ENCODE assay signal across 16 mouse cellular contexts in the genomic region with DNA sequence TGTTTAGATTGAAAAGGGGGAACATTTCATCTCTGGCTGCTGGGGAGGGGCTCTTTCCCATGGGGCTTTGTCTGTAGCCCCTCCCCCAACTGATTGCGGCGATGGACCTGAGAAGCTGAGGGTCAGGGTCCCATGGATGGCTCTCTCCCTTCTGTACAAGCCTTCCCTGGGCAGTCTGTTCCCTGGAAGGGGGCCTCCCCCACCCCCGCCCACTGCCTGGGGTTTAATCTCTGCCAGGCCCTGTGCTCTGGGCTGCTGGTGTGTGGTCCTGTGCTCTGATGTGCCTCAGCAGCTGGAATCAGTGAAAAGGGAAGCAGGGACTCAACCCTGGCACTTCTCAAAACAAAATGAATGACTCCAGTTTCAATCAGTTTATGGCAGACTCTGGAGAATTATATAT. TPM values are rescaled to one million over a fixed set of nuclear protein-coding genes. Genes with fewer than 3 reads are reported as not detected.
DNase-seq lines count a peak whose midpoint lies in the region; ATAC-seq and TF ChIP-seq lines count a peak whose summit lies in the region.
"Had no signal": no experiment of that assay in that cellular context is flagged by ENCODE, and none has a peak within 500 bp of the region (broad histone marks: within the 10 kb centered on the region; RNA-seq: fewer than 3 reads in every experiment).

No protein-coding gene starts in this region.

- TF ChIP-seq EP300 in stomach, postnatal 0 days (optimal IDR thresholded peaks at IDR 0.05): no peak

- no peak overlapping the region for H3K9ac ChIP-seq in stomach, embryonic 14.5 days (replicated peaks; ENCODE audit: low read depth, low read length)
- H3K9ac ChIP-seq in stomach, postnatal 0 days (ENCODE audit: low read length): no peak overlapping the region
- H3K9ac ChIP-seq in intestine, postnatal 0 days (ENCODE audit: low read depth, low read length): no peak overlapping the region
- no peak overlapping the region for H3K9ac ChIP-seq in stomach, embryonic 15.5 days
- H3K9ac ChIP-seq: heart, embryonic 15.5 days; liver, embryonic 13.5 days had no signal

- H3K36me3 ChIP-seq in stomach, embryonic 14.5 days (ENCODE audit: control insufficient read depth, insufficient read depth, low read length): no peaks in the 10 kb centered on the region
- no peaks in the 10 kb centered on the region for H3K36me3 ChIP-seq in stomach, postnatal 0 days (ENCODE audit: control insufficient read depth, insufficient read depth, low read length)
- H3K36me3 ChIP-seq in intestine, postnatal 0 days (ENCODE audit: control insufficient read depth, insufficient read depth): no peaks in the 10 kb centered on the region
- no peaks in the 10 kb centered on the region for H3K36me3 ChIP-seq in stomach, embryonic 15.5 days
- H3K36me3 ChIP-seq: heart, embryonic 15.5 days; liver, embryonic 13.5 days had no signal

- TF ChIP-seq CTCF in stomach, postnatal 0 days (IDR thresholded peaks at IDR 0.05; ENCODE audit: low read depth): no peak
- no peak for TF ChIP-seq CTCF in intestine, postnatal 0 days (IDR thresholded peaks at IDR 0.05; ENCODE audit: low read depth)

- intact Hi-C loops in heart, postnatal 10 days (cut with DNase I): no loop called here

- 3% methylated on average over 3 of the region's 3 CpGs for WGBS in stomach, embryonic 14.5 days
- 19% methylated on average over 3 of the region's 3 CpGs for WGBS in stomach, postnatal 0 days
- 20% methylated on average over 3 of the region's 3 CpGs for WGBS in intestine, postnatal 0 days
- 11% methylated on average over 3 of the region's 3 CpGs for WGBS in stomach, embryonic 15.5 days

- no peaks in the 10 kb centered on the region for H3K27me3 ChIP-seq in stomach, embryonic 14.5 days (ENCODE audit: control insufficient read depth, insufficient read depth, low read length)
- no peaks in the 10 kb centered on the region for H3K27me3 ChIP-seq in stomach, postnatal 0 days (ENCODE audit: control insufficient read depth, insufficient read depth, low read length)
- no peaks in the 10 kb centered on the region for H3K27me3 ChIP-seq in intestine, postnatal 0 days (replicated peaks; ENCODE audit: control insufficient read depth, insufficient read depth, low read length)
- H3K27me3 ChIP-seq in stomach, embryonic 15.5 days (replicated peaks): no peaks in the 10 kb centered on the region
- H3K27me3 ChIP-seq: heart, embryonic 15.5 days; liver, embryonic 13.5 days had no signal

- peak; percentile 58; the same call in 1 of the 2 replicates for ATAC-seq in stomach, embryonic 14.5 days (ENCODE audit: insufficient number of reproducible peaks, insufficient read depth, low FRiP score, low read depth)
- ATAC-seq in stomach, postnatal 0 days (ENCODE audit: low FRiP score, low TSS enrichment): no peak
- ATAC-seq in intestine, postnatal 0 days: no peak
- no peak for ATAC-seq in stomach, embryonic 15.5 days (ENCODE audit: insufficient read depth, low FRiP score, low read depth)
- no peak for ATAC-seq in cerebellum, adult (ENCODE audit: insufficient number of reproducible peaks, low FRiP score, low TSS enrichment)

- no peaks in the 10 kb centered on the region for H3K9me3 ChIP-seq in stomach, embryonic 14.5 days (ENCODE audit: control insufficient read depth, low read depth, low read length)
- H3K9me3 ChIP-seq in stomach, postnatal 0 days (ENCODE audit: control insufficient read depth, low read length): no peaks in the 10 kb centered on the region
- no peaks in the 10 kb centered on the region for H3K9me3 ChIP-seq in intestine, postnatal 0 days (ENCODE audit: control insufficient read depth)
- H3K9me3 ChIP-seq in stomach, embryonic 15.5 days: no peaks in the 10 kb centered on the region
- H3K9me3 ChIP-seq: heart, embryonic 15.5 days; liver, embryonic 13.5 days had no signal

- peak; percentile 85 for DNase-seq in heart, adult 11 months
- DNase-seq in heart, postnatal 10 days: no peak
- DNase-seq in stomach, postnatal 0 days (ENCODE audit: low spot score): no peak
- DNase-seq in adipocyte (ENCODE audit: low spot score): no peak
- DNase-seq: adrenal gland, adult 8-10 months; cerebellum, adult 11 months; kidney, adult 8-10 months; liver, embryonic 13.5 days had no signal

- H3K4me3 ChIP-seq in stomach, embryonic 14.5 days (ENCODE audit: low read depth, low read length): no peak overlapping the region
- no peak overlapping the region for H3K4me3 ChIP-seq in stomach, postnatal 0 days (ENCODE audit: low read depth, low read length)
- no peak overlapping the region for H3K4me3 ChIP-seq in intestine, postnatal 0 days (ENCODE audit: low read depth, low read length)
- H3K4me3 ChIP-seq in stomach, embryonic 15.5 days (replicated peaks): no peak overlapping the region
- H3K4me3 ChIP-seq: heart, embryonic 15.5 days; liver, embryonic 13.5 days had no signal

- H3K4me1 ChIP-seq in stomach, embryonic 14.5 days (ENCODE audit: control insufficient read depth, insufficient read depth, low read length): peaks cover 8% of the 10 kb centered on the region; the same call in 1 of the 2 replicates
- no peaks in the 10 kb centered on the region for H3K4me1 ChIP-seq in stomach, postnatal 0 days (replicated peaks; ENCODE audit: control insufficient read depth, insufficient read depth)
- H3K4me1 ChIP-seq in intestine, postnatal 0 days (replicated peaks; ENCODE audit: control insufficient read depth, insufficient read depth, low read length): no peaks in the 10 kb centered on the region
- peaks cover 4% of the 10 kb centered on the region; the same call in 1 of the 2 replicates for H3K4me1 ChIP-seq in stomach, embryonic 15.5 days
- H3K4me1 ChIP-seq: liver, embryonic 13.5 days had no signal

- peak overlapping the region; percentile 16; the same call in 1 of the 2 replicates for H3K4me2 ChIP-seq in stomach, embryonic 14.5 days (replicated peaks; ENCODE audit: low read depth, low read length)
- no peak overlapping the region for H3K4me2 ChIP-seq in stomach, postnatal 0 days (replicated peaks; ENCODE audit: low read depth)
- 0 out of 2 replicates have a peak overlapping the region, but pooled peaks have one; percentile 13 for H3K4me2 ChIP-seq in intestine, postnatal 0 days (replicated peaks; ENCODE audit: low read depth)
- 0 out of 2 replicates have a peak overlapping the region, but pooled peaks have one; percentile 24 for H3K4me2 ChIP-seq in stomach, embryonic 15.5 days
- H3K4me2 ChIP-seq: heart, embryonic 15.5 days; liver, embryonic 13.5 days had no signal

- H3K27ac ChIP-seq in stomach, embryonic 14.5 days (ENCODE audit: low read length): no peak overlapping the region
- no peak overlapping the region for H3K27ac ChIP-seq in stomach, postnatal 0 days (replicated peaks)
- no peak overlapping the region for H3K27ac ChIP-seq in intestine, postnatal 0 days (ENCODE audit: low read depth, low read length)
- H3K27ac ChIP-seq in stomach, embryonic 15.5 days: no peak overlapping the region
- H3K27ac ChIP-seq: heart, embryonic 15.5 days; liver, embryonic 13.5 days had no signal

RNA-seq across cellular contexts. Expression of gene Smoc1, which starts 16.8 kb away (rescaled TPM):
- 1 to 10 TPM; 7.0 to 7.1 TPM for total RNA-seq in heart, postnatal 10 days (2021)
- polyA plus RNA-seq in stomach, embryonic 14.5 days (2014; fragmentation: Nextera tagmentation; extraction: Ambion mirVana): 4.7 and 5.3 TPM in 2 replicates
- 0.65 and 1.0 TPM in 2 replicates for polyA plus RNA-seq in stomach, postnatal 0 days (2015; fragmentation: Nextera tagmentation; extraction: Ambion mirVana)
- 3.9 and 4.6 TPM in 2 replicates for polyA plus RNA-seq in intestine, postnatal 0 days (2015; fragmentation: Nextera tagmentation; extraction: Ambion mirVana)
- 8.4 and 12.3 TPM in 2 replicates for polyA plus RNA-seq in stomach, embryonic 15.5 days (2015; fragmentation: Nextera tagmentation; extraction: Ambion mirVana)

RNA-seq across cellular contexts. Expression of gene Slc10a1, which starts 41.3 kb away (rescaled TPM):
- total RNA-seq in heart, postnatal 10 days (2021): not detected
- 1.1 and 1.3 TPM in 2 replicates for polyA plus RNA-seq in stomach, embryonic 14.5 days (2014; fragmentation: Nextera tagmentation; extraction: Ambion mirVana)
- 0.58 and 1.1 TPM in 2 replicates for polyA plus RNA-seq in stomach, postnatal 0 days (2015; fragmentation: Nextera tagmentation; extraction: Ambion mirVana)
- 0.43 and 0.56 TPM in 2 replicates for polyA plus RNA-seq in intestine, postnatal 0 days (2015; fragmentation: Nextera tagmentation; extraction: Ambion mirVana)
- polyA plus RNA-seq in stomach, embryonic 15.5 days (2015; fragmentation: Nextera tagmentation; extraction: Ambion mirVana): 0.83 and 1.3 TPM in 2 replicates
- total RNA-seq: layer of hippocampus, postnatal 25 days; megakaryocyte progenitor cell, adult 5-6 weeks had no signal
- polyA plus RNA-seq: spleen, adult 2 months had no signal
